Mouse (Mus musculus) megakaryocyte-erythroid progenitor cell, adult 5 weeks (primary cell): ENCODE data around the gene Olfr1412. TPM values are rescaled to one million over a fixed set of nuclear protein-coding genes. Genes with fewer than 3 reads are reported as not detected.

ENCODE experiments used
- polyA plus RNA-seq: library from polyadenylated mRNA; stranded (reverse); fragments of >175 nt; gene quantifications from 2 replicates; pipeline ENCODE4 v1.2.3, GENCODE M21; 2012

The Olfr1412 gene
- polyA plus RNA-seq: not detected in 2 replicates

DNA sequence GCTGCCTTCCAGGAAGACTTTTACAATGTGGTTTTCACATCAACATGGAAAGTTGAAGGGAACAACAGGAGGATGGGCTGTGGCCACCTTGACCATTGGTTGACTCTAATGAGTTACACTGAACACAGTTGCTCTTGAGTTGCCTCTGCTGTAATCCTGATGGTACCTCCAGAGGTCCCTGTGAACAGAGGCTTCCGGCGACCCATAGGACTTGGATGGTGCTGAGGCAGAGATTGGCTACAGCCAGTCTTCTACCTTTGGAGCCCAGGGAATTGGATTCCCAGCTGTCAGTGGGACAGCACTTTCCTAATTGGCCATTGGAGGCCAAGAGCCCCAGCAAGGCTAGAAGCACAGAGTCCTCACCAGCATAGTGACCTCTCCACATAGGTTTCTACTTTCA, at the start of gene Olfr1412:
Gene Olfr1412 (plus strand): TSS at position 301 of the 400 bp plus-strand sequence.

DNA sequence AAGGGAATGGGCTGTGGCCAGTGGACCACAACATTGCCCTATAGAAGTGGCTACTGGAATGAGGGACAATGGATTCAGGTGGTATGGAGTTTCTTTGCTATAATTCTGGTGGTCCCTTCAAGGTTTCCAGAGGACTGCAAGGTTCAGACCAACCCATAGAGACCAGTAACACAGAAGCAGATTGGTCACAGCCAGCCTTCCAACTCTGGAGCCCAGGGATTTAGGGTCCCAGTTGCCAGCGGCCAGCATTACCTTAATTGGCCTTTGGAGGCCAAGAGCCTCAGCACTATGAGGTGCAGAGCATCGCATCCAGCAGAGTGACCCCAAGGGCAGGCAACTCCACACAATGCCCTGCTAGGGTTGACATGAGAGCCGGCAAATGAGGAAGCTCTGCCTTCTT, 14.6 kb upstream of the Olfr1412 start, which contains the start of gene Olfr1413:
Gene Olfr1413 (plus strand): TSS at position 301 of the 400 bp plus-strand sequence.

DNA sequence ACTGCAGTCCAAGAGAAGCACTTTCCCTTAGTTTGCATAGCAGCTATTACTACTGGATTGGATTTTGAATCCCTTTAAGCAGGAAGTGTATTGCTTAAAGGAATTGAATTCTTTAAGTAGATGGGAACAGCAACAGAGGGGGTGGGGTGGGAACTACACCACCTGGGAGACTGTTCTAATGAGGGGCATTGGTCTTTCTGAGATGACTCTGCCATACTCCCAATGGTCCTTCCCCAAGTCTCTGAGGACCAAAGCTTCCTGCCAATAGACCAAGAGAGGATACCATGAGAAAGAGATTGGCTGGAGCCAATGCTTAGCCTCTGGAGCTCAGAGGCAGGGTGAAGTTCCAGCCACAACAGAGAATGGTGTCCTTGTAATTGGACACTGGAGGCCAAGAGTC, 8.5 kb downstream of the Olfr1412 start, which contains the start of gene Olfr1411:
Gene Olfr1411 (plus strand): TSS at position 301 of the 400 bp plus-strand sequence.

DNA sequence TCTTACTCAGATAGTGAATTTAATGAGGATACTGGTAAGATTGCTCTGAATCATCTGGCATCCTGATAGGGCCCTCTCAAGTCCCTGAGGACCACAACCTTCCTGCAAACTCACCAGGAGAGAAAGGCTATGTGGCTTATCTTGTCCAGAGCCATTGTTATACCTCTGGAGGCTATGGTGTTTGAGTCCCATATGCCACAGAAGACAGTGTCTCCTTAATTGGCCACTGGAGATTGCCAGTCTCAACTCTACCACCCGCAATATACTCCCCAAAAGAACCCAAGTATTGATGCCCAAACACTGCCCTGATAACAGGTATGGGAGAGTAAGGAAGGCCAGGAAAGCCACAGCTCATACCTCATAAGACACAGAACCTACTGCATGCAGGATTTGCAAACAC, 19.9 kb downstream of the Olfr1412 start, which contains the start of gene Olfr1410:
Gene Olfr1410 (plus strand): TSS at position 301 of the 400 bp plus-strand sequence.

DNA sequence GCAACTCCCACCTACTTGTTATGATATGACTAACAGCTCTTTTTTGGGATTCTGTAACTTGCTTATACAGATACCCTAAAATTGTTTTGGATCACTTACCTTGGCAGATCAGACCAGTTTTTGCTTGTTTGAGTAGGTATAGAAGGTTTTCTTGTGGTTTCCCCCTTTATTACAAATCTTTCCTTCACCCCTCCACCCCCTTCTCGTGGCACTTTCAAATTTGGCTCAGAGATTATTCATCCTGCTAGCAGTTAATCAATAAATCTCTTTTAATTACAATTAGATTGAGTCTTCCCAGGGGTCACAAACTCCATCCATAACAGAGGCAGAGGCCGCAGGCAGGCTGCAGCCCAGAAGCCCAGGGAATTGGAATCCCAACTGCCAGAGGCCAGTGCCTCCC, 31.9 kb downstream of the Olfr1412 start, which contains the start of gene Olfr12:
Gene Olfr12 (plus strand): TSS at position 301 of the 400 bp plus-strand sequence.

Other genes with a start within 250 kb of the Olfr1412 start
- gene Ndufa10, start 111.9 kb upstream of the Olfr1412 start, polyA plus RNA-seq: 41.4 and 48.4 TPM in 2 replicates
- not detected in 2 replicates for gene Olfr1416, start 100.7 kb upstream of the Olfr1412 start, polyA plus RNA-seq
- gene Olfr1415, start 89.7 kb upstream of the Olfr1412 start, polyA plus RNA-seq: 0.15 TPM in 1 of 2 replicates, not detected in the other
- gene Olfr1414, start 67.1 kb upstream of the Olfr1412 start, polyA plus RNA-seq: not detected in 2 replicates
- gene Olfr1413, start 14.5 kb upstream of the Olfr1412 start, polyA plus RNA-seq: not detected in 2 replicates
- 0.15 TPM in 1 of 2 replicates, not detected in the other for gene Olfr1411, start 8.6 kb downstream of the Olfr1412 start, polyA plus RNA-seq
- gene Olfr1410, start 20.0 kb downstream of the Olfr1412 start, polyA plus RNA-seq: not detected in 2 replicates
- not detected in 2 replicates for gene Olfr12, start 32.0 kb downstream of the Olfr1412 start, polyA plus RNA-seq
- 89.2 and 91.9 TPM in 2 replicates for gene Cops9, start 56.2 kb downstream of the Olfr1412 start, polyA plus RNA-seq
- gene Otos, start 63.1 kb downstream of the Olfr1412 start, polyA plus RNA-seq: 1.6 and 3.6 TPM in 2 replicates
- 72.2 and 135 TPM in 2 replicates for gene Gpc1, start 245.9 kb downstream of the Olfr1412 start, polyA plus RNA-seq